Mouse (Mus musculus): ENCODE data around the gene Etfa.

DNA sequence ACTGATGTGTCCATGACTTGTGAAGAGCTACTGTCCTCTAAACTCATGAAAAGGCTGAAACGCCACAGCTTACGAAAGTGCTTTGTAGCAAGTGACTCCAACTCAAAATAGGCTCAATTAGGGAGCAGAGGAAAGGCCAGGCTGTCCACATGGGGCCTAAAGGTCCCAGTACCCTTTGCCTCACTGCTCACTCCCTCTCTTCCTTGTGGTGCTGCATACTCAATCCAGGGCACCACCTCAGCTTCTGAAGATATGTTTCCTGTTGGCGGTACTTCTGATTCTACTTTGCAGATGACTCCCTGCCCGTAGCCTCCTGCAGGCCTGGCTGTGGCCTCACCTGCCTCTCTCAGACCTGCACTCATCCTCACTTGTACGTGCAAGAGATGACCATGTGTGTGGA lies 58.7 kb downstream of the Etfa start:
- TF ChIP-seq CTCF (IDR thresholded peaks at IDR 0.05; ENCODE audit: low read depth): no peak
- no peak for TF ChIP-seq EP300 (IDR thresholded peaks at IDR 0.05; ENCODE audit: low read depth)

Measured in heart, postnatal 0 days (tissue).